Mouse (Mus musculus) bone marrow macrophage, adult 2 months (primary cell): ENCODE measurements around the gene Ddx55.

Source experiments
- CTCF ChIP-seq: IDR thresholded peaks from 2 replicates; pipeline ENCODE4 v1.5.1; 2012; ENCODE audit warnings: low read depth, mild to moderate bottlenecking, low read length, moderate library complexity
- POLR2A ChIP-seq: IDR thresholded peaks from 2 replicates; pipeline ENCODE4 v1.6.1; 2012; ENCODE audit warnings: mild to moderate bottlenecking, low read depth, low read length, borderline replicate concordance

DNA sequence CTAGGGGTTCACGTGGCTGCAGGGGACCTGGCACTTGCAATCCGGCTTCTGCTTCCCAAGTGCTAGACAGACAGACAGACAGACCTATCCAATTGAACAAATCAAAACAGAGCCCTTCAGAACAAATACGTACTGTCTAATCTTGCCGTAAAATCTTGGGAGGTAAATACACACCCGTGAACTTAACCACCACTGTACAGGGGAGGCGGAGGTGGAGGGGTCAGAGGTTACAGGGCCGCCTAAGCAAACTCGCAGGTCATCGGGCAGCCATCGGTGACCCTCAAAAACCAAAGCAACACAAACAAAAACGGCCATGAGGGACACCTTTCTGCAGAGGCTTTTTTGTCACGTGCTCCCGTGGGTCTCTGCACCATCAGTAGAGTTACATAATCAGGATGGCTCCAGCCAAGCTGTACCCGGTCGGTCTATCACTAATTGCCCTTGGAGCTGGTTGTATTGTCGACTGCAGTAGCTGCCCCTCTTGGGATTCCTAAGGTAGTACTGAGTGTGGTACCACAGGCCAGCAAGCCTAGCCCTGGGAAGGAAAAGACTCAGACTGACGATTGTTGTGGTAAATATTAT, 52.5 kb downstream of the Ddx55 start:
- TF ChIP-seq CTCF (no peak), POLR2A (no peak)
